Mouse (Mus musculus) MEL (cell line): Measurements from ENCODE around the gene Scamp1. TPM values are rescaled to one million over a fixed set of nuclear protein-coding genes. Genes with fewer than 3 reads are reported as not detected.
A peak's percentile ranks its signal among the peaks of the same experiment; 100 is the strongest.

Experiments
- DNase-seq: peaks from one replicate; pipeline ENCODE4 v3.0.0; 2011; ENCODE audit warnings: low read depth, low spot score
- H3K27ac ChIP-seq: 2 replicates; pipeline ENCODE4 v1.5.1; 2012; ENCODE audit warnings: low read depth, mild to moderate bottlenecking, control low read depth, low read length, moderate library complexity; ENCODE audit not compliant: control insufficient read depth
- H3K27me3 ChIP-seq, 2 experiments: fragments of 150-350 bp in 1 of 2; sonication (generic) in 1 of 2; 2 replicates each; pipeline ENCODE4 v1.6.1; 2012; ENCODE audit warnings: low read length in 2 of 2, mild to moderate bottlenecking in 2 of 2, improper control_type of control experiment in 1 of 2, moderate library complexity in 1 of 2; ENCODE audit not compliant: insufficient read depth in 2 of 2, control insufficient read depth in 1 of 2
- H3K36me3 ChIP-seq, 2 experiments: 2 replicates each; pipeline ENCODE4 v1.6.1; 2012 to 2014; ENCODE audit warnings: low read length in 2 of 2, improper control_type of control experiment in 1 of 2, inconsistent platforms in 1 of 2, mild to moderate bottlenecking in 1 of 2; ENCODE audit not compliant: insufficient read depth in 2 of 2, control insufficient read depth in 1 of 2
- H3K4me1 ChIP-seq, 2 experiments: fragments of 150-350 bp in 1 of 2; sonication (generic) in 1 of 2; 2 replicates each; pipeline ENCODE4 v1.6.1; 2012; ENCODE audit warnings: low read length in 2 of 2, improper control_type of control experiment in 1 of 2, mild to moderate bottlenecking in 1 of 2; ENCODE audit not compliant: insufficient read depth in 2 of 2, control insufficient read depth in 1 of 2
- H3K4me3 ChIP-seq, 2 experiments: fragments of 150-350 bp in 1 of 2; sonication (generic) in 1 of 2; 2 replicates each; pipeline ENCODE4 v1.5.1; 2012; ENCODE audit warnings: low read depth in 2 of 2, low read length in 2 of 2, mild to moderate bottlenecking in 2 of 2, moderate library complexity in 2 of 2, control low read depth in 1 of 2, improper control_type of control experiment in 1 of 2; ENCODE audit not compliant: control insufficient read depth in 1 of 2, insufficient read depth in 1 of 2
- H3K79me2 ChIP-seq: 2 replicates; pipeline ENCODE4 v1.6.1; 2012; ENCODE audit warnings: mild to moderate bottlenecking, low read length, moderate library complexity; ENCODE audit not compliant: control insufficient read depth, poor library complexity, insufficient read depth
- H3K9ac ChIP-seq: 2 replicates; pipeline ENCODE4 v1.6.1; 2012; ENCODE audit warnings: low read depth, mild to moderate bottlenecking, control low read depth, low read length, moderate library complexity; ENCODE audit not compliant: control insufficient read depth, poor library complexity, severe bottlenecking
- H3K9me3 ChIP-seq: fragments of 150-350 bp; sonication (generic); replicated peaks from 2 replicates; pipeline ENCODE4 v1.6.1; 2012; ENCODE audit warnings: mild to moderate bottlenecking, low read length, improper control_type of control experiment, moderate library complexity; ENCODE audit not compliant: insufficient read depth
- CHD2 ChIP-seq: IDR thresholded peaks from 2 replicates; pipeline ENCODE4 v1.6.1; 2011; ENCODE audit warnings: low read length, improper control_type of control experiment
- E2F4 ChIP-seq: IDR thresholded peaks from 2 replicates; pipeline ENCODE4 v1.6.1; 2011; ENCODE audit warnings: low read depth, low read length, improper control_type of control experiment, borderline replicate concordance
- HCFC1 ChIP-seq: IDR thresholded peaks from 2 replicates; pipeline ENCODE4 v1.6.1; 2012; ENCODE audit warnings: low read depth, mild to moderate bottlenecking, inconsistent platforms, low read length, improper control_type of control experiment, moderate library complexity
- MYB ChIP-seq: IDR thresholded peaks from 2 replicates; pipeline ENCODE4 v1.6.1; 2011; ENCODE audit warnings: mild to moderate bottlenecking, low read depth, low read length, improper control_type of control experiment
- MYC ChIP-seq: IDR thresholded peaks from 2 replicates; pipeline ENCODE4 v1.6.1; 2011; ENCODE audit warnings: low read depth, mild to moderate bottlenecking, low read length, improper control_type of control experiment, moderate library complexity
- POLR2AphosphoS5 ChIP-seq: IDR thresholded peaks from 2 replicates; pipeline ENCODE4 v1.6.1; 2012; ENCODE audit warnings: low read depth, borderline replicate concordance, mild to moderate bottlenecking, inconsistent platforms, low read length, moderate library complexity, mixed read lengths
- TAL1 ChIP-seq: IDR thresholded peaks from 2 replicates; pipeline ENCODE4 v1.6.1; 2012; ENCODE audit warnings: mild to moderate bottlenecking, inconsistent platforms, low read length, moderate library complexity, mixed read lengths
- UBTF ChIP-seq: IDR thresholded peaks from 2 replicates; pipeline ENCODE4 v1.6.1; 2012; ENCODE audit warnings: low read depth, mild to moderate bottlenecking, inconsistent platforms, low read length, improper control_type of control experiment, moderate library complexity, borderline replicate concordance; ENCODE audit not compliant: insufficient read depth
- USF1 ChIP-seq: IDR thresholded peaks from 2 replicates; pipeline ENCODE4 v1.6.1; 2014; ENCODE audit warnings: low read depth, mild to moderate bottlenecking, inconsistent platforms, low read length, improper control_type of control experiment, moderate library complexity
- USF2 ChIP-seq, 2 experiments: IDR thresholded peaks; 2 replicates each; pipeline ENCODE4 v1.6.1; 2011 to 2012; ENCODE audit warnings: improper control_type of control experiment in 2 of 2, low read length in 2 of 2, borderline replicate concordance in 1 of 2, inconsistent platforms in 1 of 2, low read depth in 1 of 2, mild to moderate bottlenecking in 1 of 2; ENCODE audit not compliant: insufficient read depth in 1 of 2
- ZNF384 ChIP-seq: IDR thresholded peaks from 2 replicates; pipeline ENCODE4 v1.6.1; 2012; ENCODE audit warnings: low read depth, mild to moderate bottlenecking, inconsistent platforms, low read length, improper control_type of control experiment
- polyA plus RNA-seq, 2 experiments: library from polyadenylated mRNA; stranded (reverse) in 1 of 2; unstranded in 1 of 2; fragments of >175 nt in 1 of 2; fragments of >200 nt in 1 of 2; gene quantifications; 2 replicates each; pipeline versions ENCODE4 v1.2.1 to v1.2.4; 2012; ENCODE audit warnings: low replicate concordance in 2 of 2, low read depth in 1 of 2; ENCODE audit not compliant: insufficient read length in 2 of 2, insufficient read depth in 1 of 2, missing spikeins in 1 of 2
- total RNA-seq: library from RNA; depleted of rRNA; stranded (reverse); fragments of 300-350 nt; gene quantifications from 2 replicates; pipeline ENCODE4 v1.2.3, GENCODE M21; 2012

Scamp1 gene
- total and polyA plus RNA-seq, 3 experiments = 0.03 TPM; not detected in 2

GRCm38 (mm10) chr13:94184726-94185456, 100.8 kb downstream of the Scamp1 start (continued):
- TF ChIP-seq MYC (0 out of 2 replicates have a peak, but pooled peaks have one; percentile 31), USF1 (peak; percentile 70; the same call in 1 of the 2 replicates), POLR2AphosphoS5 (no peak), MYB (peak; percentile 75)

DNA sequence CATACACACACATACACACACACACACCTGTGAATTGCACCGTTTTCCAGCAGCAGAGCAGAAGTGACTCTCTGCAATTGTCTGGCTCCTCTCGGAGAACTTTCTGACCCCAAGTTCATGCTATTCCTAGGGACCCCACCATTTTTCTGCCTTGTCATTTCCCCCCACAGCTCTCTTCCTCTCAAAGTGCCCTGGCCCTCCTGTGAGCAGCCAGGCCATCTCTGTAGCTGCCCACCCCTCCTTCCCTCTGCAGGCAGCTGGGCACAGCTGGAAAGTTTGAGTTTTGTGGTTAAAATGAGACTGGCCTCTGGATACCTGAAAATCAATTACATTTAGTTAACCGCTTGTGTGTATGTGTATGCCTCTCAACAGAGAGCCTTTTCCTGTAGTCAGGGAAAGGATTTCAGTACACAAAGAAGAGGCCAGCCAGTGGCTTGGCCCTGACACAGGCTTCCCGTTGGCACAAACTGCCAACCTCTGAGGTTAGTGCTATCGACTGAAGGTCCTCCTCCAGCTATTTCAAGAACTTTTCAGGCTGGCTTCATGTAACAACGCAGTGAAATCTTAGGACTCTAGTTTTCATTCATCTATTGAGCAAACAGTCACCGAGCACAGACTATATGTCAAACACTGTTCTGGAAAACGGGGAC, 102.2 kb downstream of the Scamp1 start:
- TF ChIP-seq ZNF384 (no peak), MYC (no peak), TAL1 (no peak), USF2 (IDR thresholded peaks at IDR 0.05; ENCODE audit: borderline replicate concordance in 1 of 2, insufficient read depth in 1 of 2, low read depth in 1 of 2, low read length in 2 of 2) (no peak), E2F4 (no peak), HCFC1 (no peak), CHD2 (no peak)
- TF ChIP-seq, all 39 proteins: peak for 0
- H3K79me2 ChIP-seq = peaks cover 57% of the 10 kb centered on the region
- H3K4me1 ChIP-seq = peaks cover 22 to 37% of the 10 kb centered on the region in 2 experiments
- H3K9me3 ChIP-seq = no peaks in the 10 kb centered on the region
- H3K4me3 ChIP-seq = no peak overlapping the region
- H3K9ac ChIP-seq = no peak overlapping the region
- no peaks in the 10 kb centered on the region for H3K27me3 ChIP-seq
- no peak for DNase-seq
- peaks cover 7 to 36% of the 10 kb centered on the region in 2 experiments for H3K36me3 ChIP-seq
- no peak overlapping the region for H3K27ac ChIP-seq

DNA sequence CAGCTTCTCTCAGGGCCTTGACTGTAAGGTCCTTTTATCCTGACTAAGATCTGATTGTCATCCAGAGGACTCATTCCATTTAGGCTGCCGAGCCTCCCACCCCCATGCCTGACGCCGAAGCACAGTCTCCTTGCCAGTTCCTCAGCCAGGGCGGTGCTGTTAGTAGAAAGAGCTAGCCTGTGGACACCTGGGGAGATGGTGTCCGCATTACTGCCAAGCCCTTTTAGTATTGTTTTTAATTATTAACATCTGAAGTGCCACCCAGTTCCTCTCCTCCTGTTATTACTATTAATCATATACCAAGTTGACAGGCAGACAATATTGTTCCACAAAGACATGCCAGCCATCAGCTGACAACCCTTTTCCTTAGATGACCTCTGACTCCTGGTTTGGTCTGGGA, 103.6 kb downstream of the Scamp1 start:
- Histone ChIP-seq H3K36me3 (peaks cover 10 to 44% of the 10 kb centered on the region in 2 experiments), H3K79me2 (peaks cover 58% of the 10 kb centered on the region), H3K27me3 (no peaks in the 10 kb centered on the region), H3K4me1 (peaks cover 22 to 41% of the 10 kb centered on the region in 2 experiments), H3K9me3 (no peaks in the 10 kb centered on the region), H3K27ac (no peak overlapping the region), H3K9ac (no peak overlapping the region), H3K4me3 (no peak overlapping the region)
- TF ChIP-seq UBTF = no peak
- DNase-seq = no peak
